Mouse (Mus musculus): ENCODE data around the gene Tesk2. TPM values are rescaled to one million over a fixed set of nuclear protein-coding genes. Genes with fewer than 3 reads are reported as not detected.

The Tesk2 gene
- polyA plus RNA-seq (2012) = 3.2 and 3.6 TPM in 2 replicates

DNA sequence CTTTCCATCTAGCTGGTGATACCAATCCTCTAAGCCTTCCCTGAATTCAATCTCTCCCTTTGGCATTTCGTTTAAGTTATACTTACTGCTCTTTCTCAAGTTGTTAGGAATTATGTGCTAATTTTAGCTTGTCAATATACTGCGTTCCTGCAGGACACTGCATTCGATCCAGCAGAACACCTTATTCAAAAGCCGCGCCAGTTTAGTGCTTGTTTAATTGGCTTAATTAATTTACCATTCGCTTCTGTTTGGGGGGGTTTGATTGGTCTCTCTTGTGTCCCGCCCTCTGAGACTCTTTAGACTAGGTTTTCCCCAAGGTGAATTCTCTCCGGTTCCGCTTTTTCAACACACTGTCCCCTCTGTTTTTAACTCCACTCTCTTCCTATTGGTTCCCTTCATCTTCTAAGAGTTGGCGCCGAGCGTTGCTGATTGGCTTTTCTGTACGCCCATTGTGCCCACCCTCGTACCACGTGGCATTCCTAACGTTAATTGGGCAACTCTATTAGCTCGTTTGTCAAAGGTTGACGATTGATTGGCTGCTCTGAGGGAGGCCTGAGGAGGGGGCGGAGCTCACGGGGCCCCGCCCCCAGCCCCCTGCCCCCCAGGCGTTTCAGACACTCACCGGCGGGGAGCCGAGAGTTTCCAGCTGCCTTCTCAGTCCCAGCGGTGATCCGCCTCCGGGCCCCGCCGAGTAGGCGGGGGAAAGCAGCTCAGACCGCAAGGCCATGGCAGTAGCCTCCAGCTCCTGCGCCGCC lies at the start of gene Tesk2:
TSS of gene Tesk2 (plus strand) at position 606 of the 755 bp plus-strand sequence.

DNA sequence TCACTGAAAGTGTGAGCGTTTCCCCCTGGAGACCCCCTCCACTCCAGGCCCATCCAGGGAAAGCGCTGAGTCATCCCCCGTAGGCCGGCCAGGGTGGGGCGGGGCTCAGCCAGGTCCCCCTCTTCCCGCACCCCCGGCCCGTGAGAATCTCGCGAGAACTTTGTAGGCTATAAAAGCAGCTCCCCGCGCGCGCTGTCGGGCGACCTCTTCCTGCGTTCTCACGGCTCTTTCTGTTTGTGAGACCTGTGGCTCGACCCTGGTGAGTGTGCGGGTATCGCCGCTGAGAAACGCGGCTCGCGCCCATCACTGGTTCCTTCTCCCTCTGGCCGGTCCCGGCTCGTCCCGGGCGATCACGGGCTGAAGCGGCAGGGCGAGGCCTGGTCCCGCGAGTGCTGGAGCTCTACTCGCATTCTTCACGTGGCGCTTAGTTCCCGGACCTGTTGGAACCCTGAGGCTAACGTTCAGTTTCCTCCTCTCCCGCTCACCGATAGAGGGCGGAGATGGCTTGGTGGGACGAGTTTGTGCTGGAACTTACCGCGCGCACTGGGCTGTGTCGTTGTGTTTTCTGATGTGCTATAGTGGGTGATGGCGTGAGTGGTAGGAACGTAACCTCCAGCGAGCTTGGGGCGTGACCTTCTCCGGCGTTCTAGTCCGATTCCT lies 35.2 kb upstream of the Tesk2 start, which contains the start of gene Prdx1:
TSS of gene Prdx1 (plus strand) at position 143 of the 660 bp plus-strand sequence.

DNA sequence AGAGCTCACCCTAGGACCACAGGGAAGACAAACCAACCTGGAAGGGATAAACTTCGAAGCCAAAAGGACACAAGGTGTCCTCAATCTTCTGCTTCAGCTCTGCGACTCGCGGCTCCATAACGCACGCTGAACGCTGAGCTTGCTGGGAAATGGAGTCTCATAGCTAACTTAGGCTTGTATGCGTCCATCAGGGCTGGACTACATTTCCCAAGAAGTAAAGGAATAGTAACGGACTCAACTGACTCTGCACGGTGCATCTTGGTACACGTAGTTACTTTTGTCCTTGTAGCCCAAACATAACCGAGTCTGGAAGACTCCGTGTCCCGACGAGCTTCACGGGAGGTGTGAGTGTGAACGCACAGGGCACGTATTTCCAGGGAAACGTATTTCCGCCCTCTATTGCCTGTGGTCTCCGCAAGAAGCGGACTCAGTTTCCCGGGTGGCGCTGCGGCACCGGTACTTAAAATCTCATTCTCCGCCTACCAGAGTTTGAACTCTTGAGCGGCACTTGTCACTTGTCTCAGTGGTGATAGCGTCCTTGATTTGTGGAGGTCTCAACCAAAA lies 12.5 kb upstream of the Tesk2 start, which contains the start of the genes Mmachc and Ccdc163:
TSS of gene Mmachc (minus strand) at position 206 of the 564 bp plus-strand sequence.
TSS of gene Ccdc163 (plus strand) at position 309 of the 564 bp plus-strand sequence.

DNA sequence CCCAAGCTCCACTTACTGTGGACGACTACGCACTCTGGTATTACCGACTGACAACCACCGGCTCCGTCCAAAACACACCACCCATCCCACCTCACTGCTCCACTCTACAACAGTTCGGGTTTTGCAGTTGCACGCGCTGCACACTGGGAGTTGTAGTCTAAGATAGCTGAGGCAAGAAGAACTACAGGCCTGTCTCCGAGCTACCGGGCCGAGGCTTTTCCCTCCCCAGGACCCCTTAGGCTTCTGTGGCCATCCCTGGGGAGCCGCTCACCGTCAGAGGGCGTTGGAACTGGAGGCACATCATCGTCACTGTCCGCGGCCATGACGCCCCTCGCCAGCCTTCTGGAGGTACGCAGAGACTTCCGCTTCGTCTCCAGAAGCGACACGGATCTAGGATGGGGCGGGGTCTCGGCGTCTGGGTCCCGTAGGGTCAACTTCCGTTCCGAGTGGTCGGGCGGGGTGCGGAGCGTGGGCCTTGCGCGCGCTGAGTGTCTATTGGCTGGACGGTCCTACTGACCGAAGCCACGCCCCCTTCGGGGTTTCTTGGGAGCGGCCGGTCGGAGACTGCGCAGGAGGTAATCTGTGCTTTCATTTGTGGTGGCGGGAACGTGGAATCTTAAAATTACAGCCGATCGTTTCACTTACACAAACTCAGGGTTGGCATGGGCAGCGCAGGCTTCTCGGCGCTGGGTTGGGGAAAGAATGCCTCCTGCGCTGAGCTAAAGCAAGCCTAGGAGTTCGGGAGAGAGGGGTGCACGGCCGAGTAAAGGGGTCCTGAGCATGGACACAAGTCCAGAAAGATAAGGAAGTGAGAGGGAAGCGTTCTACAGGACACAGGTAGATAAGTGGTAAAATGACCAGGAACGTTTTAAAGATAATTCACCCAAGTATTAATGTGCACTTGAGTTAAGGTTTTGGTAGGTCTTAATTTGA lies 86.7 kb downstream of the Tesk2 start, which contains the start of the genes Toe1 and Mutyh:
TSS of gene Toe1 (minus strand) at position 444 of the 933 bp plus-strand sequence.
TSS of gene Mutyh (plus strand) at position 527 of the 933 bp plus-strand sequence.

DNA sequence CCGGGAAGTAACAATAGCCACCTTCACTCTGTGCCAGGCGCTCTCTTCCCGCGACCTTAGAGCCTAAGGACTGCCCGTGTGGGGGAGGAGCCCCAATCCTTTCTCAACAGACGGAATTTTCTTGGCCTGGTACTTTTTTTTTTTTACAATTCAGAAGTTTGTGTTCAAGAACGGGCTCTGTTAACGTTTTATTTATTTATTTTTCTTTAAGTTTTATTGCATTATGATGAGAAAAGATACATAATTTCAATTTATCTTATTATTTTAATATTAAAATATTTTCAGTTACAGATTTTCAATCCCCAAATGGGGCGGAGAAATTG lies 100.9 kb downstream of the Tesk2 start, which contains the start of gene Hpdl:
TSS of gene Hpdl (minus strand) at position 14 of the 323 bp plus-strand sequence.

Other genes with a start within 250 kb of the Tesk2 start
- gene Ipp, start 213.4 kb upstream of the Tesk2 start, polyA plus RNA-seq (2012) = 1.7 and 2.0 TPM in 2 replicates
- gene Tmem69, start 165.0 kb upstream of the Tesk2 start, polyA plus RNA-seq (2012) = 2.5 and 3.8 TPM in 2 replicates
- 11.1 and 11.8 TPM in 2 replicates for gene Gpbp1l1, start 163.3 kb upstream of the Tesk2 start, polyA plus RNA-seq (2012)
- gene Ccdc17, start 124.3 kb upstream of the Tesk2 start, polyA plus RNA-seq (2012) = 0.88 and 1.0 TPM in 2 replicates
- gene Nasp, start 93.0 kb upstream of the Tesk2 start, polyA plus RNA-seq (2012) = 16.4 and 20.2 TPM in 2 replicates
- gene Akr1a1, start 69.3 kb upstream of the Tesk2 start, polyA plus RNA-seq (2012) = 127 and 140 TPM in 2 replicates
- gene Prdx1, start 35.4 kb upstream of the Tesk2 start, polyA plus RNA-seq (2012) = 14.1 and 16.4 TPM in 2 replicates
- gene Mmachc, start 12.5 kb upstream of the Tesk2 start, polyA plus RNA-seq (2012) = 1.2 and 1.6 TPM in 2 replicates
- gene Ccdc163, start 12.4 kb upstream of the Tesk2 start, polyA plus RNA-seq (2012) = 2.8 and 5.8 TPM in 2 replicates
- 3.6 and 3.9 TPM in 2 replicates for gene Toe1, start 86.7 kb downstream of the Tesk2 start, polyA plus RNA-seq (2012)
- gene Mutyh, start 86.8 kb downstream of the Tesk2 start, polyA plus RNA-seq (2012) = 13.8 and 14.7 TPM in 2 replicates
- 0.47 and 0.55 TPM in 2 replicates for gene Hpdl, start 100.8 kb downstream of the Tesk2 start, polyA plus RNA-seq (2012)
- gene Zswim5, start 156.4 kb downstream of the Tesk2 start, polyA plus RNA-seq (2012) = 0.01 and 0.04 TPM in 2 replicates

Data from megakaryocyte-erythroid progenitor cell, adult 5 weeks (primary cell).